Mouse (Mus musculus) cerebellum, adult 2 months (tissue): ENCODE measurements around the gene Gsta1. TPM values are rescaled to one million over a fixed set of nuclear protein-coding genes. Genes with fewer than 3 reads are reported as not detected.

ENCODE experiments used
- DNase-seq, 2 experiments: peaks; one replicate each; pipeline ENCODE4 v3.0.0; 2021
- H3K27ac ChIP-seq: fragments of 200-500 bp; 2 replicates; pipeline ENCODE4 v1.5.1; 2012; ENCODE audit warnings: low read length, control low read depth, inconsistent platforms; ENCODE audit not compliant: insufficient read depth
- H3K27me3 ChIP-seq: fragments of 200-500 bp; 2 replicates; pipeline ENCODE4 v1.6.1; 2012; ENCODE audit warnings: inconsistent platforms, mild to moderate bottlenecking, low read length, moderate library complexity; ENCODE audit not compliant: control insufficient read depth, insufficient read depth
- H3K4me1 ChIP-seq: fragments of 200-500 bp; 2 replicates; pipeline ENCODE4 v1.6.1; 2011; ENCODE audit warnings: low read length; ENCODE audit not compliant: control insufficient read depth, insufficient read depth
- H3K4me3 ChIP-seq: fragments of 200-500 bp; replicated peaks from 2 replicates; pipeline ENCODE3; 2011; ENCODE audit warnings: mild to moderate bottlenecking, low read depth, low read length, control low read depth; ENCODE audit not compliant: insufficient read depth
- CTCF ChIP-seq: fragments of 200-500 bp; IDR thresholded peaks from 2 replicates; pipeline ENCODE4 v1.5.1; 2011; ENCODE audit warnings: low read depth, mild to moderate bottlenecking, control low read depth, low read length, moderate library complexity, borderline replicate concordance; ENCODE audit not compliant: insufficient read depth
- POLR2A ChIP-seq: fragments of 200-500 bp; IDR thresholded peaks from 2 replicates; pipeline ENCODE4 v1.6.1; 2011; ENCODE audit warnings: low read length, control low read depth, borderline replicate concordance; ENCODE audit not compliant: insufficient read depth
- WGBS: fragments of 180-500 bp; shearing (Covaris S2); methylation state at CpG from one replicate; pipeline ENCODE4 v1.1.7; 2018; 5-methylcytosine and 5-hydroxymethylcytosine counted together
- polyA plus RNA-seq: library from polyadenylated mRNA; depleted of rRNA; stranded (reverse); fragments of >200 nt; gene quantifications from 2 replicates; pipeline ENCODE4 v1.2.3, GENCODE M21; 2012

The Gsta1 gene
- polyA plus RNA-seq, 1 experiment: not detected

- no peak overlapping the region for H3K27ac ChIP-seq
- H3K4me3 ChIP-seq: no peak overlapping the region
- DNase-seq: no peak
- no peaks in the 10 kb centered on the region for H3K27me3 ChIP-seq
- 96% methylated on average over 9 of the region's 9 CpGs for WGBS
- TF ChIP-seq POLR2A (no peak), CTCF (no peak)
- peaks cover 4% of the 10 kb centered on the region; the same call in 1 of the 2 replicates for H3K4me1 ChIP-seq
Observed at GRCm38 (mm10) chr9:78197801-78198200, 32.7 kb upstream of the Gsta1 start.

- WGBS: 88% methylated on average over 6 of the region's 6 CpGs
- TF ChIP-seq CTCF: no peak
- no peak for TF ChIP-seq POLR2A
- no peaks in the 10 kb centered on the region for H3K4me1 ChIP-seq
- H3K27ac ChIP-seq: no peak overlapping the region
- no peak for DNase-seq
- H3K4me3 ChIP-seq: no peak overlapping the region
- H3K27me3 ChIP-seq: no peaks in the 10 kb centered on the region
Observed at GRCm38 (mm10) chr9:78204194-78204593, 26.3 kb upstream of the Gsta1 start.

- H3K27ac ChIP-seq: no peak overlapping the region
- TF ChIP-seq POLR2A (no peak), CTCF (no peak)
- H3K27me3 ChIP-seq: no peaks in the 10 kb centered on the region
- H3K4me1 ChIP-seq: no peaks in the 10 kb centered on the region
- no peak for DNase-seq
- no peak overlapping the region for H3K4me3 ChIP-seq
- WGBS: 82% methylated on average over 4 of the region's 4 CpGs
Observed at GRCm38 (mm10) chr9:78208956-78209355, 21.5 kb upstream of the Gsta1 start.

- DNase-seq: no peak
- Histone ChIP-seq H3K4me3 (no peak overlapping the region), H3K4me1 (no peaks in the 10 kb centered on the region), H3K27ac (no peak overlapping the region), H3K27me3 (no peaks in the 10 kb centered on the region)
- WGBS: 85% methylated on average over 3 of the region's 3 CpGs
- TF ChIP-seq POLR2A (no peak), CTCF (no peak)
Observed at GRCm38 (mm10) chr9:78210079-78210478, 20.4 kb upstream of the Gsta1 start.

GRCm38 (mm10) chr9:78210821-78211220 lies 19.6 kb upstream of the Gsta1 start:
- no peak overlapping the region for H3K4me3 ChIP-seq
- no peaks in the 10 kb centered on the region for H3K27me3 ChIP-seq
- WGBS: 96% methylated on average over 2 of the region's 2 CpGs
- no peak overlapping the region for H3K27ac ChIP-seq
- TF ChIP-seq CTCF: no peak
- TF ChIP-seq POLR2A: no peak
- DNase-seq: no peak
- H3K4me1 ChIP-seq: no peaks in the 10 kb centered on the region

GRCm38 (mm10) chr9:78211521-78211920 lies 18.9 kb upstream of the Gsta1 start:
- no peak for DNase-seq
- Histone ChIP-seq H3K4me3 (no peak overlapping the region), H3K4me1 (no peaks in the 10 kb centered on the region), H3K27me3 (no peaks in the 10 kb centered on the region), H3K27ac (no peak overlapping the region)
- no peak for TF ChIP-seq CTCF
- no peak for TF ChIP-seq POLR2A
- 92% methylated on average over 3 of the region's 3 CpGs for WGBS

GRCm38 (mm10) chr9:78212341-78213049 lies 18.0 kb upstream of the Gsta1 start:
- Histone ChIP-seq H3K27ac (no peak overlapping the region), H3K27me3 (no peaks in the 10 kb centered on the region), H3K4me3 (no peak overlapping the region), H3K4me1 (no peaks in the 10 kb centered on the region)
- DNase-seq: no peak
- TF ChIP-seq POLR2A (no peak), CTCF (no peak)
- 80% methylated on average over 7 of the region's 7 CpGs for WGBS

GRCm38 (mm10) chr9:78217074-78217473 lies 13.4 kb upstream of the Gsta1 start:
- TF ChIP-seq POLR2A (no peak), CTCF (no peak)
- no peak overlapping the region for H3K4me3 ChIP-seq
- no peaks in the 10 kb centered on the region for H3K27me3 ChIP-seq
- no peaks in the 10 kb centered on the region for H3K4me1 ChIP-seq
- WGBS: 85% methylated on average over 4 of the region's 4 CpGs
- H3K27ac ChIP-seq: no peak overlapping the region
- no peak for DNase-seq
